Mouse (Mus musculus) liver, adult 2 months (tissue): ENCODE measurements around the gene Rnase4. TPM values are rescaled to one million over a fixed set of nuclear protein-coding genes. Genes with fewer than 3 reads are reported as not detected.
A peak's percentile ranks its signal among the peaks of the same experiment; 100 is the strongest.

Experiments
- DNase-seq: peaks from one replicate; pipeline ENCODE4 v3.0.0-alpha.2; 2011; ENCODE audit warnings: low read depth, low spot score; ENCODE audit errors: extremely low read depth
- H3K27ac ChIP-seq: fragments of 200-500 bp; replicated peaks from 2 replicates; pipeline ENCODE4 v1.5.1; 2012; ENCODE audit warnings: low read depth, mild to moderate bottlenecking, control low read depth, inconsistent platforms, low read length; ENCODE audit not compliant: insufficient read depth
- H3K27me3 ChIP-seq: fragments of 200-500 bp; 2 replicates; pipeline ENCODE4 v1.6.1; 2012; ENCODE audit warnings: mild to moderate bottlenecking, moderate library complexity, low read length, inconsistent platforms; ENCODE audit not compliant: control insufficient read depth, insufficient read depth
- H3K36me3 ChIP-seq: fragments of 200-500 bp; 2 replicates; pipeline ENCODE4 v1.6.1; 2012; ENCODE audit warnings: low read length, inconsistent platforms; ENCODE audit not compliant: control insufficient read depth, insufficient read depth
- H3K4me1 ChIP-seq: fragments of 200-500 bp; 2 replicates; pipeline ENCODE4 v1.6.1; 2011; ENCODE audit warnings: low read length; ENCODE audit not compliant: control insufficient read depth, insufficient read depth
- H3K4me3 ChIP-seq: fragments of 200-500 bp; 2 replicates; pipeline ENCODE4 v1.5.1; 2011; ENCODE audit warnings: low read depth, mild to moderate bottlenecking, control low read depth, low read length, moderate library complexity; ENCODE audit not compliant: insufficient read depth
- H3K79me2 ChIP-seq: fragments of 200-500 bp; 2 replicates; pipeline ENCODE4 v1.6.1; 2012; ENCODE audit warnings: inconsistent platforms, mild to moderate bottlenecking, low read length, moderate library complexity; ENCODE audit not compliant: control insufficient read depth, insufficient read depth
- H3K9ac ChIP-seq: fragments of 200-500 bp; 2 replicates; pipeline ENCODE4 v1.6.1; 2012; ENCODE audit warnings: low read depth, mild to moderate bottlenecking, control low read depth, inconsistent platforms, low read length
- CTCF ChIP-seq: fragments of 200-500 bp; IDR thresholded peaks from 2 replicates; pipeline ENCODE4 v1.5.1; 2011; ENCODE audit warnings: low read depth, low read length, control low read depth
- POLR2A ChIP-seq: fragments of 200-500 bp; IDR thresholded peaks from 2 replicates; pipeline ENCODE4 v1.6.1; 2011; ENCODE audit warnings: low read length, control low read depth; ENCODE audit not compliant: insufficient read depth; ENCODE audit errors: extremely low read depth
- WGBS: fragments of 180-500 bp; shearing (Covaris S2); methylation state at CpG from one replicate; pipeline ENCODE4 v1.1.7; 2018; 5-methylcytosine and 5-hydroxymethylcytosine counted together
- polyA plus RNA-seq: library from polyadenylated mRNA; depleted of rRNA; stranded (reverse); fragments of >200 nt; gene quantifications from 2 replicates; pipeline ENCODE4 v1.2.3, GENCODE M21; 2012
- total RNA-seq: library from RNA; depleted of rRNA; stranded (reverse); fragments of >200 nt; gene quantifications from 2 replicates; pipeline ENCODE4 v1.2.3, GENCODE M21; 2014

Rnase4 gene
- total and polyA plus RNA-seq, 2 experiments = 2,115 to 2,134 TPM

DNA sequence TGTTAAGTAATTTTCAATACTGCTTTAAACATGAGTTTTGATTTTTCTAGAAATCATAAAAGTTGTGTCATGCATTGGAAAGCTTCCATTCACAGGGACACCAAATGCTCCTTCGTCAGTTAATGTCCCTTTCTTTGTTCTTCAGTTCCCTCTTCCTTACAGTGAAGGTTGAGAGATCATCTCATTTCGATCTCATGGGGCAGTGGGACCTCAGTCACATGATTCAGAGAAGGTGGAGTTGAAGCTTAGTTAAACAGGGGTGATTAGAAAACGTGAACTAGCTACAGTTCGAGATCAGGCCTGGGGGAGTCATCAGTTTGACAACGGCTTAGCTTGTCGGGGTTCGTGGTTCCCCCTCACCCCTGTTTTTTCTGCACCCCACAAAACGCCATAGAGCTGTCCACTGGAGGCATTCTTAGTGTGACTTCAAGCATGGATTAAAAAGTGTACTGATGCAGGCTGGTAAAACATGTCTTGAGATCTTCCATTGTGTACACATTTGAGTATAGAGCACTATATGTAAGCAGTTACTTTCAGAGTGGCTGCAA, 1.3 kb downstream of the Rnase4 start:
- 38% methylated on average over 8 of the region's 8 CpGs for WGBS
- peak overlapping the region; percentile 51 for H3K9ac ChIP-seq
- H3K79me2 ChIP-seq = peaks cover 4% of the 10 kb centered on the region; the same call in 1 of the 2 replicates
- peaks cover 17% of the 10 kb centered on the region for H3K4me1 ChIP-seq
- no peaks in the 10 kb centered on the region for H3K36me3 ChIP-seq
- H3K27ac ChIP-seq = peak overlapping the region; percentile 69
- no peaks in the 10 kb centered on the region for H3K27me3 ChIP-seq
- TF ChIP-seq POLR2A = no peak
- no peak for TF ChIP-seq CTCF
- DNase-seq = peak; percentile 23
- peak overlapping the region; percentile 27; the same call in 1 of the 2 replicates for H3K4me3 ChIP-seq

DNA sequence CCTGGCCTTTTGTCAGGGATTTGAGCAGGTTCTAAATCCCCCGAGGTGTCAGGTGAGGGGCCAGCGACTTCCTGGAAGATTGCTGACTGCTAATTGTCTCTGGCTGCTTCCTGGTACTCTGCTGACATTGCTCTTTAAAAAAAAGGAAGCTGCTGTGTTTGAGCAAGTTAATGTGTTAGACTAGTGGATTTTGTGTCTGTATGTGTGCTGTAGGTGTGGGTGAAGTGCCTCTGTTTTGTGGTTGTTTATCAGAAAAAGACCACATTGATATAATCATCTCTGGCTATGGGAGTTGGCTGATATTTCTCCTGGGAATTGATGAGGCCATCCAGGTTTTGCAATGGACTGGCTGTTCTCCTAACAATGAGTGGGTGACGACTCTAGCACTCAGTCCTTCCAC, 2.6 kb downstream of the Rnase4 start:
- H3K4me3 ChIP-seq = no peak overlapping the region
- H3K9ac ChIP-seq = peak overlapping the region; percentile 6; the same call in 1 of the 2 replicates
- peaks cover 5% of the 10 kb centered on the region; the same call in 1 of the 2 replicates for H3K79me2 ChIP-seq
- TF ChIP-seq CTCF = no peak
- TF ChIP-seq POLR2A = no peak
- peak; percentile 72 for DNase-seq
- 9% methylated on average over 3 of the region's 3 CpGs for WGBS
- H3K27me3 ChIP-seq = no peaks in the 10 kb centered on the region
- peaks cover 18% of the 10 kb centered on the region for H3K4me1 ChIP-seq
- no peaks in the 10 kb centered on the region for H3K36me3 ChIP-seq
- H3K27ac ChIP-seq = peak overlapping the region; percentile 89

DNA sequence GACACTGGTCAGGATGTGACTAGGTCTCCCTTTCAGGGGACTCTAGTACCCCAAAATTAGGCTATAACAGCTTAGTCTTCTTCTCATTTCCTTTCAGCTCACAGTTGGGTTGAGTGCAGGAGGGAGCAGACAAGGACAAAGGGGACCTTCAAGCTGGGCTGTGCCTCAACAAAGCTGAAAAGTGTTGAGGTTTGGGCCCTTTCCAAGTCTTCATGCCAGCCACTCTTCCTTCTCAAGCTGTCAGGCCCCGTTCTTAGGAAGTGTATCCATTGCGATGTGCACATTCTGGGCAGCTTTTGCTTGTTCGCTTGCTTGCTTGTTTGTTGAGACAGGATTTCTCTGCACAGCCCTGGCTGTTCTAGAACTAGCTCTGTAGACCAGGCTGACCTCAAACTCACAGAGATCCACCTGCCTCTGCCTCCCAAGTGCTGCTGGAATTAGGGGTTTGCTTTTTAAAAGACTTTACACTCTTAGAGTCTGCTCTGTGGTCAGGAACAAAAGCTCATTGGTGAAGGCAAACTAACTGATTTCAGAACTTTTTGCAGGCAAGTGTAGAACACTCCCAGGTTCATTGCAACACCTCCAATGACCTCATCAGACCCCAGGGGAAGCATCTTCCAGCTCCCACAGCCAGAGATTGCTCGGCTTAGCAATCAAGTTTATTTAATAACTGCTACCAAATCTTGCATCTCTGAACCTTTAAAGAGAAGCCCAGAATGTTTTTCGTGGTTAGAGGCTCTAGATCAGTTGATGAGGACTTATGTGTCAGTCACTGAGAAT, 3.4 kb downstream of the Rnase4 start:
- peaks cover 5% of the 10 kb centered on the region; the same call in 1 of the 2 replicates for H3K79me2 ChIP-seq
- WGBS = 20% methylated on average over 5 of the region's 5 CpGs
- H3K9ac ChIP-seq = peak overlapping the region; percentile 31; the same call in 1 of the 2 replicates
- no peaks in the 10 kb centered on the region for H3K27me3 ChIP-seq
- no peak for TF ChIP-seq CTCF
- TF ChIP-seq POLR2A = 0 out of 2 replicates have a peak, but pooled peaks have one; percentile 7
- H3K27ac ChIP-seq = peak overlapping the region; percentile 89
- 0 out of 2 replicates have a peak, but pooled peaks cover 1% of the 10 kb centered on the region for H3K36me3 ChIP-seq
- no peak overlapping the region; the same call in 1 of the 2 replicates for H3K4me3 ChIP-seq
- peaks cover 20% of the 10 kb centered on the region for H3K4me1 ChIP-seq
- DNase-seq = peak; percentile 93

DNA sequence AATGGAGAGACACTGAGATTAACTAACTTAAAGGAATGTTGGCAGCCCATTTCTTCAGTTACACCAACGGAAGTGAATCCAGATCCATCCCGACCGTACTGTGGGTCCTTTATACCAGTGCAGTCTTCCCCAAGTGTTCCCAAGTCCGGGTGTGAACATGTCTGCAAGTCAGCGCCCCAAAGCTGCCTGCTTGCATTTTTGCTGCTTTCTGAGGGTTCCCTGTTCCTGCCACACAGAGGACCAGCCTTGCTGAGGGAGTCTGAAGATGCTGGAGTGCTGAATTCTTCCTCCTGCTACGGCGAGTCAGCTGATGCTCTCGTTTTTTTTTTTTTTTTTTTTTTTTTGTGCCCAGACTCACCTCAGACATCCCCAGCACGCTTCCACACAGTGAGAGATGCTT, 4.0 kb downstream of the Rnase4 start:
- Histone ChIP-seq H3K79me2 (peaks cover 5% of the 10 kb centered on the region; the same call in 1 of the 2 replicates), H3K9ac (peak overlapping the region; percentile 47; the same call in 1 of the 2 replicates), H3K36me3 (peaks cover 1% of the 10 kb centered on the region; the same call in 1 of the 2 replicates), H3K27me3 (no peaks in the 10 kb centered on the region), H3K27ac (peak overlapping the region; percentile 80), H3K4me1 (peaks cover 20% of the 10 kb centered on the region), H3K4me3 (no peak overlapping the region)
- 43% methylated on average over 8 of the region's 9 CpGs for WGBS
- TF ChIP-seq CTCF (no peak), POLR2A (no peak)
- no peak for DNase-seq

DNA sequence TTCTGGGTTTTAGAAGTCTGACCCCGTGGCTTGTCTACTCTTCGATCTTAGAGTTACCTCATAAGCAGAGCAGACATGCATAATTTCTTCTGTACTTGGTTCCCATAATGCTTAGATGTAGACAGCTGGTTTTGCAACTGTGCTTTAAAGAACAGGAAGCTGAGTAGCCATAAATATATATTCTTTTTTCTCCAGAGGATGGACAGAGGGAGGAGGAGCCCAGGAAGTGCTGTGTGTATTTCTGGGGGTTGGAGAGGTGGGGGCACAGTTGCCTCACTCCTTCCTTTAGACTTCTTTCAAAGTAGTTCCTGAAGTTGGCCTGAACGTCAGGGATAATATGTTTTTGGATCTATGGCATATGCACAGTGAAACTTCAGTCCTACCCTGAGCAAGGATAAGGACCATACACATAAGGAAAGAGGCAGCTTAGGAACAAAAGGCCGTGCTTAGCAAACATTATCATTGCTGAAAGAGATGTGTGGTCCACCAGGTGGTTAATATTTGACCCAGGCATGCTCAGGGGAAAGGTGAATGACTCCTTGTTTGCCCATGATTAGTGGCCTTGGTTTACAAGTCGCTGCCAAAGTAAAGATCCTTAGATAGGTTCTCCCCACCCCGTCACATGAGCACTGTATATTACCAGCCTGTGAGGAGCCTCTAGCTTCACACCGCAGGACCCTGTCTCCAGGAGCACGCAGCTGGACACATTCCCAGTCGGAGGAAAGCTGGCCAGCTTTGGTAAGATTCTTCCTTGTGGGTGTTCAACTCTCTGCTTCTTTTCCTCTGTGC, 5.1 kb downstream of the Rnase4 start:
- Histone ChIP-seq H3K36me3 (peaks cover 9% of the 10 kb centered on the region; the same call in 1 of the 2 replicates), H3K79me2 (peaks cover 5% of the 10 kb centered on the region; the same call in 1 of the 2 replicates), H3K9ac (no peak overlapping the region), H3K4me3 (peak overlapping the region; percentile 53), H3K4me1 (peaks cover 20% of the 10 kb centered on the region), H3K27ac (peak overlapping the region; percentile 76), H3K27me3 (no peaks in the 10 kb centered on the region)
- TF ChIP-seq POLR2A (peak; percentile 46), CTCF (no peak)
- DNase-seq = peak; percentile 99
- 12% methylated on average over 9 of the region's 9 CpGs for WGBS
